ENCODE assay signal across 11 mouse cellular contexts in genomic region chr2:32156645-32157044, GRCm38 (mm10). TPM values are rescaled to one million over a fixed set of nuclear protein-coding genes. Genes with fewer than 3 reads are reported as not detected.
DNase-seq lines count a peak whose midpoint lies in the region; ATAC-seq and TF ChIP-seq lines count a peak whose summit lies in the region.
"Had no signal": no experiment of that assay in that cellular context is flagged by ENCODE, and none has a peak within 500 bp of the region (broad histone marks: within the 10 kb centered on the region; RNA-seq: fewer than 3 reads in every experiment).

No protein-coding gene starts in this region.

- no peak for TF ChIP-seq CTCF in CH12.LX (conservative IDR thresholded peaks at IDR 0.05 in 1 of 2, IDR thresholded peaks at IDR 0.05 in 1 of 2; ENCODE audit: low read depth in 2 of 2, low read length in 2 of 2)

- dilution Hi-C loops in CH12.LX (cut with MboI; ENCODE audit: extremely low pct_ligation_motif_present, extremely low pct_unique_long_range_greater_than_20kb, low sequenced_read_pairs): no loop called here

- DNase-seq in heart, postnatal 25 days (ENCODE audit: low spot score): no peak
- no peak for DNase-seq in CH12.LX (ENCODE audit: extremely low read depth)
- no peak for DNase-seq in forebrain, embryonic 14.5 days (ENCODE audit: low spot score)
- DNase-seq in midbrain, embryonic 11.5 days (ENCODE audit: low spot score, missing footprints): no peak
- DNase-seq in c-Kit-positive CD71-positive TER-119-positive erythroid progenitor cells, embryonic 14.5 days (ENCODE audit: low spot score): no peak
- no peak for DNase-seq in spleen, postnatal 14 days (ENCODE audit: low spot score in 2 of 2)
- no peak for DNase-seq in B cell, adult 2 months
- DNase-seq: cerebellum, adult 11 months; heart, postnatal 36 days; spleen, adult 18-20 months had no signal

- H3K79me2 ChIP-seq in CH12.LX (replicated peaks; ENCODE audit: control insufficient read depth, extremely low read depth, insufficient read depth, poor library complexity, severe bottlenecking): peaks cover 99% of the 10 kb centered on the region

- no peak for TF ChIP-seq EP300 in CH12.LX (IDR thresholded peaks at IDR 0.05; ENCODE audit: low read length)

- in situ Hi-C loops in CH12.LX (cut with MboI; ENCODE audit: low pct_ligation_motif_present, low pct_unique_long_range_greater_than_20kb, low sequenced_read_pairs): no loop called here

- H3K27me3 ChIP-seq in heart, embryonic 15.5 days: no peaks in the 10 kb centered on the region
- no peaks in the 10 kb centered on the region for H3K27me3 ChIP-seq in CH12.LX (replicated peaks)
- no peaks in the 10 kb centered on the region for H3K27me3 ChIP-seq in forebrain, embryonic 14.5 days (replicated peaks; ENCODE audit: control insufficient read depth, insufficient read depth, low read length)
- H3K27me3 ChIP-seq in midbrain, embryonic 11.5 days (ENCODE audit: control insufficient read depth, insufficient read depth, low read length): no peaks in the 10 kb centered on the region

- no peaks in the 10 kb centered on the region for H3K36me3 ChIP-seq in heart, embryonic 15.5 days
- H3K36me3 ChIP-seq in CH12.LX (replicated peaks in 1 of 2; ENCODE audit: control insufficient read depth in 1 of 2, insufficient read depth in 1 of 2, low read length in 1 of 2): peaks cover 0 to 47% of the 10 kb centered on the region in 2 experiments
- H3K36me3 ChIP-seq in forebrain, embryonic 14.5 days (ENCODE audit: control insufficient read depth, insufficient read depth, low read length): 0 out of 2 replicates have a peak, but pooled peaks cover 9% of the 10 kb centered on the region
- H3K36me3 ChIP-seq in midbrain, embryonic 11.5 days (ENCODE audit: control insufficient read depth, insufficient read depth, low read length): peaks cover 2% of the 10 kb centered on the region; the same call in 1 of the 2 replicates

- H3K27ac ChIP-seq in heart, embryonic 15.5 days: 0 out of 2 replicates have a peak overlapping the region, but pooled peaks have one; percentile 11
- H3K27ac ChIP-seq in CH12.LX (ENCODE audit: insufficient read depth, low read depth): peak overlapping the region; percentile 49; the same call in 1 of the 2 replicates
- peak overlapping the region; percentile 66 for H3K27ac ChIP-seq in forebrain, embryonic 14.5 days (ENCODE audit: low read depth, low read length)
- peak overlapping the region; percentile 41 for H3K27ac ChIP-seq in midbrain, embryonic 11.5 days (ENCODE audit: low read depth, low read length)

- no peak overlapping the region for H3K4me2 ChIP-seq in heart, embryonic 15.5 days
- peak overlapping the region; percentile 87 for H3K4me2 ChIP-seq in CH12.LX (ENCODE audit: insufficient read depth, low read depth, poor library complexity, severe bottlenecking)
- peak overlapping the region; percentile 34 for H3K4me2 ChIP-seq in forebrain, embryonic 14.5 days (ENCODE audit: low read length)
- peak overlapping the region; percentile 19; the same call in 1 of the 2 replicates for H3K4me2 ChIP-seq in midbrain, embryonic 11.5 days

- no peak for TF ChIP-seq POLR2A in CH12.LX (IDR thresholded peaks at IDR 0.05; ENCODE audit: low read depth, low read length)

- no peak for ATAC-seq in heart, embryonic 15.5 days (replicated peaks; ENCODE audit: insufficient number of reproducible peaks, insufficient read depth, low FRiP score, low read depth)
- no peak for ATAC-seq in forebrain, embryonic 14.5 days
- ATAC-seq in midbrain, embryonic 11.5 days (ENCODE audit: low FRiP score): no peak

- 57% methylated on average over 10 of the region's 10 CpGs for WGBS in heart, embryonic 15.5 days
- WGBS in forebrain, embryonic 14.5 days: 60% methylated on average over 10 of the region's 10 CpGs
- 79% methylated on average over 10 of the region's 10 CpGs for WGBS in midbrain, embryonic 11.5 days

- H3K9ac ChIP-seq in heart, embryonic 15.5 days: no peak overlapping the region
- peak overlapping the region; percentile 84; the same call in 1 of the 2 replicates for H3K9ac ChIP-seq in CH12.LX (ENCODE audit: insufficient read depth, low read depth)
- H3K9ac ChIP-seq in forebrain, embryonic 14.5 days (ENCODE audit: low read length): peak overlapping the region; percentile 45; the same call in 1 of the 2 replicates
- peak overlapping the region; percentile 33; the same call in 1 of the 2 replicates for H3K9ac ChIP-seq in midbrain, embryonic 11.5 days (ENCODE audit: low read length)

- TF ChIP-seq RAD21 in CH12.LX (IDR thresholded peaks at IDR 0.05; ENCODE audit: low read depth, low read length): no peak

- H3K4me3 ChIP-seq in heart, embryonic 15.5 days: no peak overlapping the region
- H3K4me3 ChIP-seq in CH12.LX (replicated peaks in 1 of 3; ENCODE audit: low read depth in 2 of 3, low read length in 2 of 3, poor library complexity in 1 of 3): peak overlapping the region in 2 of 3 experiments; percentile 0 to 41
- no peak overlapping the region for H3K4me3 ChIP-seq in forebrain, embryonic 14.5 days (ENCODE audit: low read depth, low read length)
- no peak overlapping the region for H3K4me3 ChIP-seq in midbrain, embryonic 11.5 days (ENCODE audit: low read depth, low read length)

- H3K4me1 ChIP-seq in heart, embryonic 15.5 days (replicated peaks): peaks cover 89% of the 10 kb centered on the region
- peaks cover 29 to 61% of the 10 kb centered on the region in 2 experiments for H3K4me1 ChIP-seq in CH12.LX (ENCODE audit: control insufficient read depth in 1 of 2, insufficient read depth in 2 of 2)
- peaks cover 62% of the 10 kb centered on the region for H3K4me1 ChIP-seq in forebrain, embryonic 14.5 days (ENCODE audit: control insufficient read depth, insufficient read depth, low read length)
- H3K4me1 ChIP-seq in midbrain, embryonic 11.5 days (ENCODE audit: control insufficient read depth, insufficient read depth, low read length): peaks cover 61% of the 10 kb centered on the region

- H3K9me3 ChIP-seq in heart, embryonic 15.5 days (replicated peaks): no peaks in the 10 kb centered on the region
- H3K9me3 ChIP-seq in CH12.LX (replicated peaks; ENCODE audit: low read length): peaks cover 5% of the 10 kb centered on the region
- no peaks in the 10 kb centered on the region for H3K9me3 ChIP-seq in forebrain, embryonic 14.5 days (replicated peaks; ENCODE audit: control insufficient read depth, low read length)
- H3K9me3 ChIP-seq in midbrain, embryonic 11.5 days (ENCODE audit: control insufficient read depth, low read length): no peaks in the 10 kb centered on the region

- intact Hi-C loops in heart, postnatal 25 days (cut with DNase I): no loop called here

TF ChIP-seq in CH12.LX, 34 proteins besides CTCF, POLR2A, EP300 and RAD21:
- TF ChIP-seq TBP (conservative IDR thresholded peaks at IDR 0.05; ENCODE audit: low read depth, low read length) (no peak), GABPA (IDR thresholded peaks at IDR 0.05; ENCODE audit: insufficient replicate concordance, low read depth, low read length) (no peak), MAFK (IDR thresholded peaks at IDR 0.05; ENCODE audit: insufficient replicate concordance, low read length) (no peak), E2F4 (IDR thresholded peaks at IDR 0.05; ENCODE audit: insufficient replicate concordance, low read depth, low read length) (no peak), HCFC1 (IDR thresholded peaks at IDR 0.05; ENCODE audit: low read depth, low read length) (no peak), MEF2A (IDR thresholded peaks at IDR 0.05; ENCODE audit: borderline replicate concordance, low read depth, low read length) (no peak)

RNA-seq across cellular contexts. Expression of gene Prrc2b, which starts 5.8 kb away (rescaled TPM):
- polyA plus RNA-seq in heart, embryonic 15.5 days (2015; fragmentation: Nextera tagmentation; extraction: Ambion mirVana): 21.0 and 34.8 TPM in 2 replicates
- total RNA-seq in heart, postnatal 25 days (2021): 10 to 100 TPM; 79.0 to 89.8 TPM
- 34.3 and 42.2 TPM in 2 replicates for total RNA-seq in CH12.LX (2012; rRNA removed)
- total RNA-seq in CH12.LX (2014; rRNA removed): 7.6 TPM in 2 replicates
- 54.7 and 59.9 TPM in 2 replicates for polyA plus RNA-seq in CH12.LX (2012; ENCODE audit: insufficient read length, low read depth)
- 53.3 and 62.4 TPM in 2 replicates for polyA plus RNA-seq in forebrain, embryonic 14.5 days (2014; fragmentation: Nextera tagmentation; extraction: Ambion mirVana)
- 52.6 and 64.1 TPM in 2 replicates for polyA plus RNA-seq in midbrain, embryonic 11.5 days (2014; fragmentation: Nextera tagmentation; extraction: Ambion mirVana)

Comparison
In these comparisons a context has a peak if more than half of its experiments do, and no peak if none do; other contexts are left out.
1. H3K27ac ChIP-seq: peak in every context shown above with its lines; median percentile 66 in forebrain, embryonic 14.5 days; 49 in CH12.LX; 41 in midbrain, embryonic 11.5 days; 11 in heart, embryonic 15.5 days.
2. H3K4me3 ChIP-seq: peak in CH12.LX (2 of 3); none in heart, embryonic 15.5 days (single experiment), forebrain, embryonic 14.5 days (single experiment) and midbrain, embryonic 11.5 days (single experiment).